Mouse (Mus musculus): ENCODE data around the gene Ptcd2.

DNA sequence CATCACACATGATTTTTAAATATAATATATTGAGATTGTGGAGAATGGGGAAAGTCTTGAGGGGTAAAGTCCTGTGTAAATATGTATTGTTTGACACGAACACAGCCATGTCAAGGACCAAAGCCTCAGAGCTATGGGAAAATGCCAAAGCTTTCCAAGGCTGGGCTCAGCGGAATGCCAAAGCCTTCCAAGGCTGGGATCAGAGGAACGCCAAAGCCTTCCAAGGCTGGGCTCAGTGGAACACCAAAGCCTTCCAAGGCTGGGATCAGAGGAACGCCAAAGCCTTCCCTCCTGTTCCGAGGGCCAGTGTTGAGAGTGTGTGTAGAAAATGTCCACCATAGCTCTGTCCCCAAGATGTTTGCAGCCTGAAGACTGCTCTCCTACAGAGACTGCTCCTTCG lies 28.1 kb downstream of the Ptcd2 start:
- TF ChIP-seq GATA1 (IDR thresholded peaks at IDR 0.05; ENCODE audit: borderline replicate concordance, low read length) (no peak), FLI1 (IDR thresholded peaks at IDR 0.05; ENCODE audit: low read length) (no peak)
